Mouse (Mus musculus) heart, postnatal 4 days (tissue): ENCODE measurements around the gene Rps8. TPM values are rescaled to one million over a fixed set of nuclear protein-coding genes. Genes with fewer than 3 reads are reported as not detected.

Experiments used
- DNase-seq: peaks from one replicate; pipeline ENCODE4 v3.0.0; 2021
- microRNA-seq, 2 experiments: library from miRNA; unstranded; fragments of <30 nt; microRNA quantifications; one replicate each; pipeline ENCODE4 v1.2.0; 2021 to 2022
- total RNA-seq, 2 experiments: library from RNA; stranded (reverse); gene quantifications; 2 replicates each; pipeline ENCODE4 v1.2.3; 2021

Gene Rps8
- total RNA-seq, 2 experiments from 2014 or later, result 952 to 961 TPM

GRCm38 (mm10) chr4:117124518-117125347 is 31.3 kb downstream of the Rps8 start:
- DNase-seq, result peak; percentile 55

- DNase-seq, result no peak
These were observed 31.9 kb downstream of the Rps8 start for GRCm38 (mm10) chr4:117124218-117124517.

- no peak for DNase-seq
These were observed 32.4 kb downstream of the Rps8 start for GRCm38 (mm10) chr4:117123546-117124217.

- DNase-seq, result no peak
These were observed 33.8 kb downstream of the Rps8 start for GRCm38 (mm10) chr4:117122209-117122608.

GRCm38 (mm10) chr4:117120445-117121414 is 35.3 kb downstream of the Rps8 start:
- DNase-seq, result peak; percentile 92

- no peak for DNase-seq
These were observed 36.0 kb downstream of the Rps8 start for GRCm38 (mm10) chr4:117120052-117120444.

GRCm38 (mm10) chr4:117119636-117120035 is 36.4 kb downstream of the Rps8 start:
- no peak for DNase-seq

GRCm38 (mm10) chr4:117117931-117118330 is 38.1 kb downstream of the Rps8 start:
- no peak for DNase-seq

GRCm38 (mm10) chr4:117115592-117115991 is 40.5 kb downstream of the Rps8 start:
- no peak for DNase-seq

GRCm38 (mm10) chr4:117113237-117113636 is 42.8 kb downstream of the Rps8 start:
- no peak for DNase-seq

- DNase-seq, result no peak
These were observed 45.1 kb downstream of the Rps8 start for GRCm38 (mm10) chr4:117110985-117111384.

- DNase-seq, result no peak
These were observed 45.8 kb downstream of the Rps8 start for GRCm38 (mm10) chr4:117110249-117110648.

- DNase-seq, result no peak
These were observed 46.7 kb downstream of the Rps8 start for GRCm38 (mm10) chr4:117109330-117109729.

- no peak for DNase-seq
These were observed 47.6 kb downstream of the Rps8 start for GRCm38 (mm10) chr4:117108524-117108849.

- no peak for DNase-seq
These were observed 48.1 kb downstream of the Rps8 start for GRCm38 (mm10) chr4:117107813-117108523.

GRCm38 (mm10) chr4:117105127-117105526 is 50.9 kb downstream of the Rps8 start:
- DNase-seq, result no peak

GRCm38 (mm10) chr4:117104672-117105071 is 51.4 kb downstream of the Rps8 start:
- DNase-seq, result no peak

Small RNA genes within 50 kb of the gene (microRNA-seq; reads per million reads assigned to microRNA genes)
- 0 reads per million in 2 experiments for gene Gm22398

Other genes starting within 250 kb of the Rps8 start
- 10 to 100 TPM; 80.0 to 83.1 TPM for gene Urod, start 161.8 kb downstream of the Rps8 start, total RNA-seq
- gene Hectd3, start 160.9 kb downstream of the Rps8 start, total RNA-seq, result 10 to 100 TPM; 11.3 to 15.1 TPM
- gene Eif2b3, start 136.8 kb downstream of the Rps8 start, total RNA-seq, result 10 to 100 TPM; 19.1 to 20.1 TPM
- 1 to 10 TPM; 4.0 to 5.0 TPM for gene Ptch2, start 60.2 kb downstream of the Rps8 start, total RNA-seq
- gene Btbd19, start 30.5 kb downstream of the Rps8 start, total RNA-seq, result 1 to 10 TPM; 4.6 to 5.9 TPM
- not detected for gene Tctex1d4, start 29.4 kb downstream of the Rps8 start, total RNA-seq
- gene Plk3, start 22.3 kb downstream of the Rps8 start, total RNA-seq, result 1 to 10 TPM; 5.0 to 5.8 TPM
- gene Kif2c, start 26.4 kb upstream of the Rps8 start, total RNA-seq, result 10 to 100 TPM; 17.7 to 19.7 TPM
- 10 to 100 TPM; 25.5 to 27.1 TPM for gene Tmem53, start 95.7 kb upstream of the Rps8 start, total RNA-seq
- gene Armh1, start 95.9 kb upstream of the Rps8 start, total RNA-seq, result under 1 TPM; 0.38 to 0.43 TPM